Mouse (Mus musculus): ENCODE measurements around the gene Fgd6. TPM values are rescaled to one million over a fixed set of nuclear protein-coding genes. Genes with fewer than 3 reads are reported as not detected.

Gene Fgd6
- 0.66 and 0.68 TPM in 2 replicates for polyA plus RNA-seq (2015; fragmentation: Nextera tagmentation; extraction: Ambion mirVana)

DNA sequence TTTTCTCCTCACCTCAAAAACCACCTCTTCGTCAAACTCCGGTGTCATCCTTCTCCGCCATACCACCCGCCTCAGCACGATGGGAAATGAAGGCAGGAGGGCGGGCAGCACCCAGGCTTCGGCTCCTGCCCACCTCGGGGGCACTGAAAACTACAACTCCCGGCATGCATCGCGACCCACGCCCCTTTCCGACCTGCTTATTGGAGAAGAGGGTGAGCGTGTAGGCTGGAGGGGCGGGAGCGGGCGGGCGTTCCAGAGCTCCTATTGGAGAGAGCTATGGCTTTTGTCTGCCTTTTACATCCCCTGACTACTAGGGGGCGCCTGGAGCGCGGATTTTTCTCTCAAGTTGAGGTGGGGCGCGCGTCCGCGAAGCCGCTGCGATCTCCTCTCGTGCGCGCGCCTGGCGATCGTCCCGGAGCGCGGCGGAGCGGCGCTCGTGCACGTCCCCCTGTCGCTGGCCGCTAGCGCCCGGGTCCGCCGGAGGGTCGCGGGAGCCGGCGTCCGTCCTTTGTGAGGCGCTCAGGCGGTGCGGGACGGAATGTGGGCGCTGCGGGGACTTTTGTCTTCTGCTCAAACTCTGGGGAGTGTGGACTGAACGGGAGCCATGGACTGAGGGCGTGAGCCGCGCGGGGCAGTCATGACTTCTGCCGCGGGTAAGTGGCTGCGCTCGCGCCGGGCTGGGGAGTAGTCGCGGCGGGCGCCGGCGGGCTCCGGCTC lies at the start of gene Fgd6, which contains the start of gene Vezt:
Gene Fgd6, plus strand, starts transcription at position 344 of the 717 bp plus-strand sequence.
Gene Vezt, minus strand, starts transcription at position 160 of the 717 bp plus-strand sequence.

DNA sequence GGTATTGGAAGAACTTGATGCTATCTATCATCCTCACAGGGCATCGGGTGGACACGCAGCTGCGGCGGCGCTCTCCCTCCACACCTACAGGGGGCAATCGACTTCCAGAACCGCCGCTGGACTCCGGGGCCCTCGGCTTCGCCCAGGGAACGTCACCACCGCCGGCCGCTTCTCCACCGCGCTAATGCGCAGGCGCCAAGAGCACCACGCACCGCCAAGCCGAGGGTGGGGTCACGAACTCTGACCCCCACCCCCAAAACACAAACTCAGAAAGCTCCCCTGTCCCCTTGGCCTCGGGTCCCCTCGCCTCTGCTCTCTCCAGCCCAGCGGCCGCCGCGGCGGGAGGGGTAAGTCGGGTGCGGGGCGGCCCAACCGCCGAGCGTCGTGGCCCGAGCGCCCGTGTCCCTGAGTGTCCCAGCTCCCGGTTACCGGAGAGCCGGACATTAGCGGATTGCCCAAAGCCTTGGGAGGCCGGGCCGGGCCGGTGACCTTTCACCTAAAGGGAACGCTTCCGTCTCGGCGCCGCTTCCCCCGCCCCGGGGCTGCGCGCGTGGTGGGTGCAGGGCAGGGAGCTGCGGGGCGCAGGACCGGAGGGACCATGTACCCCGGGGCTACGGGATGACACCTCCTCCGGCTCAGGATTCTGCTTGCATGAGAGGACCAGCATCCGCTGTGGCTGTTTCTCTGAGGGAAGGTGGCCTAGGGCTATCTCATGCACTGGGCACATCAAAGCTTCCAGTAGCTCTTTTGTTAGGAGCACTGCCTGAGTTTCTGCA lies 112.1 kb downstream of the Fgd6 start, which contains the start of gene Nr2c1:
Gene Nr2c1, plus strand, starts transcription at position 268 of the 776 bp plus-strand sequence.

Other genes starting within 250 kb of the Fgd6 start
- gene Usp44, start 204.4 kb upstream of the Fgd6 start, polyA plus RNA-seq (2015; fragmentation: Nextera tagmentation; extraction: Ambion mirVana): 0.36 and 0.43 TPM in 2 replicates
- 126 and 147 TPM in 2 replicates for gene Metap2, start 138.9 kb upstream of the Fgd6 start, polyA plus RNA-seq (2015; fragmentation: Nextera tagmentation; extraction: Ambion mirVana)
- gene Vezt, start 184 bp upstream of the Fgd6 start, polyA plus RNA-seq (2015; fragmentation: Nextera tagmentation; extraction: Ambion mirVana): 19.7 and 20.0 TPM in 2 replicates
- gene Nr2c1, start 112.0 kb downstream of the Fgd6 start, polyA plus RNA-seq (2015; fragmentation: Nextera tagmentation; extraction: Ambion mirVana): 4.7 and 4.8 TPM in 2 replicates
- gene Ndufa12, start 162.7 kb downstream of the Fgd6 start, polyA plus RNA-seq (2015; fragmentation: Nextera tagmentation; extraction: Ambion mirVana): 709 and 746 TPM in 2 replicates

Data from skeletal muscle tissue, postnatal 0 days (tissue).